Mouse (Mus musculus) G1E (cell line): ENCODE measurements around the gene Nlgn3. TPM values are rescaled to one million over a fixed set of nuclear protein-coding genes. Genes with fewer than 3 reads are reported as not detected.

Experiments used
- ATAC-seq: 2 replicates; pipeline ENCODE4 v1.8.0; 2016; ENCODE audit warnings: mild to moderate bottlenecking; ENCODE audit not compliant: insufficient number of reproducible peaks, poor library complexity, low FRiP score, severe bottlenecking; ENCODE audit errors: extremely low read depth
- DNase-seq: peaks from one replicate; pipeline ENCODE4 v3.0.0; 2012; ENCODE audit warnings: low spot score
- H3K27me3 ChIP-seq: 2 replicates; pipeline ENCODE4 v1.6.1; 2012; ENCODE audit warnings: mild to moderate bottlenecking, low read length, inconsistent platforms; ENCODE audit not compliant: insufficient read depth
- H3K36me3 ChIP-seq: replicated peaks from 2 replicates; pipeline ENCODE3; 2012; ENCODE audit warnings: mild to moderate bottlenecking, inconsistent platforms
- H3K4me1 ChIP-seq: 2 replicates; pipeline ENCODE4 v1.6.1; 2012; ENCODE audit warnings: low read depth, low read length, inconsistent platforms, mixed read lengths; ENCODE audit not compliant: insufficient read depth
- H3K4me3 ChIP-seq: 2 replicates; pipeline ENCODE4 v1.5.1; 2012; ENCODE audit warnings: low read depth, mild to moderate bottlenecking, inconsistent platforms, low read length, moderate library complexity, mixed read lengths
- H3K9me3 ChIP-seq: replicated peaks from 2 replicates; pipeline ENCODE4 v1.6.1; 2012; ENCODE audit warnings: inconsistent platforms
- CTCF ChIP-seq: IDR thresholded peaks from 2 replicates; pipeline ENCODE4 v1.5.1; 2012; ENCODE audit warnings: low read depth, low read length, inconsistent platforms, mixed read lengths
- GATA1 ChIP-seq: IDR thresholded peaks from 2 replicates; pipeline ENCODE4 v1.6.1; 2012; ENCODE audit warnings: borderline replicate concordance, low read length, inconsistent platforms, mixed read lengths
- GATA2 ChIP-seq: IDR thresholded peaks from 2 replicates; pipeline ENCODE4 v1.6.1; 2012; ENCODE audit warnings: low read depth, low read length, inconsistent platforms, borderline replicate concordance
- POLR2AphosphoS5 ChIP-seq: IDR thresholded peaks from 2 replicates; pipeline ENCODE4 v1.6.1; 2012; ENCODE audit warnings: low read depth, low read length, inconsistent platforms; ENCODE audit not compliant: insufficient replicate concordance
- TAL1 ChIP-seq: conservative IDR thresholded peaks from 2 replicates; pipeline ENCODE4 v1.6.1; 2012; ENCODE audit warnings: low read depth, low read length, inconsistent platforms, mixed read lengths
- polyA plus RNA-seq: library from polyadenylated mRNA; stranded (reverse); fragments of >175 nt; gene quantifications from 2 replicates; pipeline ENCODE4 v1.2.3, GENCODE M21; 2012
- total RNA-seq, 2 experiments: library from RNA; stranded (forward) in 1 of 2; stranded (reverse) in 1 of 2; fragments of 200-1000 nt in 1 of 2; fragments of >200 nt in 1 of 2; fragmentation: Nextera tagmentation in 1 of 2; gene quantifications; 2 replicates each; pipeline ENCODE4 v1.2.3; 2014 to 2017

Gene Nlgn3
- total and polyA plus RNA-seq, 3 experiments: 0.05 TPM; not detected in 1

DNA sequence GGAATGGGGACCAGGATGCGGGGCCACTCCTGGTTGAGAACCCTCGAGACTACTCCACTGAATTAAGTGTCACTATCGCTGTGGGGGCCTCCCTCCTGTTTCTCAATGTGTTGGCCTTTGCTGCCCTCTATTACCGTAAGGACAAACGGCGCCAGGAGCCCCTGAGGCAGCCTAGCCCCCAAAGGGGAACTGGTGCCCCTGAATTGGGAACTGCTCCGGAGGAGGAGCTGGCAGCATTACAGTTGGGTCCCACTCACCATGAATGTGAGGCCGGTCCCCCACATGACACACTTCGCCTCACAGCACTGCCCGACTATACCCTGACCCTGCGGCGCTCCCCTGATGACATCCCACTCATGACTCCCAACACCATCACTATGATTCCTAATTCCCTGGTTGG is 20.8 kb downstream of the Nlgn3 start:
- Histone ChIP-seq H3K4me1 (no peaks in the 10 kb centered on the region), H3K27me3 (peaks cover 14% of the 10 kb centered on the region), H3K36me3 (no peaks in the 10 kb centered on the region), H3K4me3 (no peak overlapping the region), H3K9me3 (no peaks in the 10 kb centered on the region)
- ATAC-seq: no peak
- TF ChIP-seq GATA1: no peak
- no peak for TF ChIP-seq CTCF
- TF ChIP-seq TAL1: no peak
- TF ChIP-seq POLR2AphosphoS5: no peak
- no peak for TF ChIP-seq GATA2
- no peak for DNase-seq

DNA sequence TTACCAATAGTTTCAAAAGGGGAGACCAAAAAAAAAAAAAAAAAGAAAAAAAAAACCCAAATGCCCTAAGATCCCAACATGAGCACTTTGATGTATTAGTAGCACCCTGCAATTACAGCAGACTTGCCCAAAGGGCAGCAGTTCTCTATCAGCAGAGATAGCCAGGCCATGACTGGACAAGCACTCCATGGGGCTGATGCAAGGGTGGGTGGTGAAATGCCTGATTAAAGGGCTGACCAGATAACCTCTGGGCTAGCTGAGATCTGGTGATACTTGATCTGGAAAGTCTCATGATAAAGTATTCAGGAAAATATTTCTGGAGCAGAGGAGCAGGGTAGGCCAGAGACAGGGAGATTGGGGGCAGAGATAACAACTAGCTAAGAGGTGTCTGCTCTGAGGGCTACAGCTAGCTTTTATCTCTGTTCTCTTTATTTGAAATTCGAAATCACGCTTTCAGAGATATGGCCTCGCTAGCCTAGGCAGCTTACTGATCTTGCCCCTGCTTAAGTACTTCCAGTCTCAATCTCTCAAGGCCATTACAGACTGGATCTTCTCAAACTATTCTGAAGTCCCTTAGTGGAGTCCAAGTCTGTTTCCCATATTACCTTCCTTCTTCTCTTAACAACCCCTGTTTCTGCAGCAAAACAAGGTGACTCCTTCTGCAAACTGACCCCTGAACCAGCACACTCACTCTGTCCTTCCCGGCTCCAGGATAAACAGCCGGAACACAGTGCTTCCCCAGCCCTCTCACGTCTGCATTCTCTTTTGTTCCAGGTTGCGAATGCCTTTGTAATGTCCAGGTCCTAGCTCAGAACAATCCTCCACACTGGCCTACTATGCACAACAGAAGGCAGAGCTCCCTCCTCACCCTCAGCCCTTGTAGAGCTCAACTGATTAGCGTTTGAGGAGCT is 27.3 kb downstream of the Nlgn3 start:
- no peak overlapping the region for H3K4me3 ChIP-seq
- no peaks in the 10 kb centered on the region for H3K9me3 ChIP-seq
- peaks cover 15% of the 10 kb centered on the region; the same call in 1 of the 2 replicates for H3K4me1 ChIP-seq
- H3K27me3 ChIP-seq: no peaks in the 10 kb centered on the region
- no peaks in the 10 kb centered on the region for H3K36me3 ChIP-seq
- no peak for ATAC-seq
- no peak for TF ChIP-seq TAL1
- no peak for TF ChIP-seq GATA1
- TF ChIP-seq CTCF: no peak
- TF ChIP-seq GATA2: no peak
- no peak for TF ChIP-seq POLR2AphosphoS5
- DNase-seq: no peak

DNA sequence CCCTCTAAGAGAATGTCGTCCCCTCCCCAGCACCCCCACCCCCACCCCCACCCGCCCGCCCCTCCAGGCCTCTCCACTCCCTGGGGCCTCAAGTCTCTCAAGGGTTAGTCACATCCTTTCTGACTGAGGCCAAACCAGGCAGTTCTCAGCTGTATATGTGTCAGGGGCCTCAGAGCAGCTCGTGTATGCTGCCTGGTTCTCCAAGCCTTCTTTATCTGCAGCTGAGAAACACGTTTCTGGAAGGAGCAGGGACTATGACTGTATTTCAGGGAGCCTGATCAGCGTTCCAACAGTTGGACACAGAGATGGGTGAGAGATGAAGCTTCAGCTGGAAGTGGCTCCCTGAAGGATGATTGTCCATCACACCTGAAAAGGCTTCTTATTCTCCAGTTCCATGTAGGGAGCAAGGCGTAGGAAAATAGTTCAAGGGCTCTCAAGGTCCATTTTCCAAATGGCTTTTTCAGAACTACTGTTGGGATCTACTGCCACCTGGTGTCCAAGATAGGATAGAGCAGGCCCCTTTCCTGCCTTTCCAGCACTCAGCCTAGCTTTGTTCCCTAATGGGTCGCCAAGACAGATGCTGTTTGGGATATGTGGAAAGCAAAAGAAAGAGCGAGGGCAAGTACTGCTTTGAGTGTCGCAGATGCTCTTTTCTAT is 30.5 kb downstream of the Nlgn3 start:
- no peaks in the 10 kb centered on the region for H3K27me3 ChIP-seq
- ATAC-seq (no peak), DNase-seq (peak; percentile 8)
- TF ChIP-seq TAL1: no peak
- TF ChIP-seq CTCF: peak; percentile 70
- TF ChIP-seq GATA1: no peak
- H3K4me3 ChIP-seq: no peak overlapping the region
- H3K4me1 ChIP-seq: peaks cover 22% of the 10 kb centered on the region
- H3K9me3 ChIP-seq: no peaks in the 10 kb centered on the region
- H3K36me3 ChIP-seq: no peaks in the 10 kb centered on the region

DNA sequence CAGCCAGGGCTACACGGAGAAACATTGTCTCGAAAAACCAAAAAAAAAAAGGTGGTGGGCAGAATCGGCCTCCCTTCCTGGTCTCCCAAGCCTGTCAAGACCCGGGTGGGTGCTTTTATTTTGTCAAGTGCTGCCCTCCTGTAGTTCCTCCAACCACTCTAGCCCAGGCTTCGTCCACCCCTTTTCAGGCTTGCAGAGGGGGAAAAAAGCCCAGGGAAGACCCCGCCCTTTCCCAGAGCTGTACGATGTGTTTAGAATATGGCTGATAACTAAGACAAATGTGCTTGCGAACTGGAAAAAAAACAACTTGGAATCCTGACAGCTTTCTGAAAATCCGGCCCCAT is 33.0 kb downstream of the Nlgn3 start:
- Histone ChIP-seq H3K9me3 (no peaks in the 10 kb centered on the region), H3K36me3 (no peaks in the 10 kb centered on the region), H3K27me3 (no peaks in the 10 kb centered on the region), H3K4me3 (peak overlapping the region; percentile 55; the same call in 1 of the 2 replicates), H3K4me1 (peaks cover 13% of the 10 kb centered on the region)
- no peak for DNase-seq
- TF ChIP-seq GATA1 (no peak), POLR2AphosphoS5 (no peak), GATA2 (no peak), CTCF (no peak), TAL1 (no peak)
- ATAC-seq: no peak

DNA sequence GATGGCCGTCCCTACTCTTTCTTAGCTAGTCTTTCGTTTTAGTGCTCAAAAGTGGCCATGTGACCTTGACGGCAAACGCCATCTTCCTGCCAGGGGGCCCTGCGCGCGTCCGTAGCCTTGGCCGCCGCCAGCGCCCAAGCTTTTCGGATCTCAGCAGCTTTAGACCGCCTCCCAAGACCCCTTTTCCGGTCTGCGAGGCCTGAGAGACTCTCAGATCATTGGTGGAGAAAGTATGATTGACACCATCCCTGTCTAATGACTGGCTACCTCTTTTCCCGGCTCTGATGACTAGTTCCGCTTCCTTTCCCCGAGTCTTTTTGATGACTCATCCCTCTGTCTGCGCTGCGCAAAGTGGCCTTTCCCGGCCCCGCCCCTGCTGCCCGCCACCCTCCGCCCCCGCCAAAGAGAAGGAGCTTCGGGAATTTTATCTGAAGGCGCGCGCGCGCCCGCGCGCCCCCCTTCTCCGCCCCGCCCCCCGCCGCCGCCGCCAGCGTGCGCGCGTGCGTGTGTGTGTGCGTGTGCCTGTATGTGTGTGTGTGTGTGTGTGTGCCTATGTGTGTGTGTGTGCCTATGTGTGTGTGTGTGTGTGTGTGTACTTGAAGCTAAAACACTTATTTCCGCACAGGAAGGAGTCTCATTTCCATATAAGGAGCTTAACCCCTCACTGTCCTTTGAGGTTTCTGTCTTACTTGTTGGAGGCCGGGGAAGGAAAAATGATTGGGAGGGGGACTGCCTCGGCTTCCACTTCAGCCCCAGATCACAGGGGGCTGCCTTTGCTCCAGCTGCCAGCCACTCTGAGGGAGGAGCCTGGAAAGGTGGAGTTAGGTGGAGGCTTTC is 33.6 kb downstream of the Nlgn3 start:
- no peaks in the 10 kb centered on the region for H3K36me3 ChIP-seq
- ATAC-seq (peak; percentile 98), DNase-seq (peak; percentile 88)
- H3K9me3 ChIP-seq: no peaks in the 10 kb centered on the region
- peaks cover 13% of the 10 kb centered on the region for H3K4me1 ChIP-seq
- H3K4me3 ChIP-seq: peak overlapping the region; percentile 65
- no peaks in the 10 kb centered on the region for H3K27me3 ChIP-seq
- TF ChIP-seq POLR2AphosphoS5 (no peak), GATA1 (no peak), CTCF (no peak), GATA2 (no peak), TAL1 (no peak)

DNA sequence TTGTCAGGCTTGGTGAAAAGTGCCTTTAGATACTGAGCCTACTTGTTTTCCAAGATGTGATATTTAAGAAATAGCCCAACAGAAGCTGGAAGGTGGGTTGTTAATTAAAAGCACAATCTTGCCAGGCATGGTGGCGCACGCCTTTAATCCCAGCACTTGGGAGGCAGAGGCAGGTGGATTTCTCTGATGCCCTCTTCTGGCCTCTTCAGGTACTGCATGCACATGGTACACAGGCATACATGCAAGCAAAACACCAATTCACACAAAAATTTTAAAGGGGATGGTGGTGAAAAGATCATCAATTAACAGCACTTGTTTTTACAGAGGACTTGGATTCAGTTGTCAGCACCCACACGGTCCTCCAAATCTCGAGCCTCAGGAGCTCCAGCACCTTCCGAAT is 35.6 kb downstream of the Nlgn3 start:
- Histone ChIP-seq H3K9me3 (no peaks in the 10 kb centered on the region), H3K4me3 (no peak overlapping the region), H3K4me1 (peaks cover 9% of the 10 kb centered on the region), H3K27me3 (0 out of 2 replicates have a peak, but pooled peaks cover 2% of the 10 kb centered on the region), H3K36me3 (no peaks in the 10 kb centered on the region)
- no peak for DNase-seq
- no peak for ATAC-seq
- TF ChIP-seq TAL1: no peak
- TF ChIP-seq CTCF: 0 out of 2 replicates have a peak, but pooled peaks have one; percentile 15
- TF ChIP-seq GATA1: no peak
